Mouse (Mus musculus) bone marrow macrophage, adult 2 months (primary cell): ENCODE measurements at regions not wholly inside any gene's neighbourhood (a gene's known extent, or its start where the extent isn't known, plus 50 kb on each side); places are given as distances from the start of the nearest gene placed in this dataset.

Experiments
- CTCF ChIP-seq: IDR thresholded peaks from 2 replicates; pipeline ENCODE4 v1.5.1; 2012; ENCODE audit warnings: low read depth, mild to moderate bottlenecking, low read length, moderate library complexity
- POLR2A ChIP-seq: IDR thresholded peaks from 2 replicates; pipeline ENCODE4 v1.6.1; 2012; ENCODE audit warnings: mild to moderate bottlenecking, low read depth, low read length, borderline replicate concordance

- TF ChIP-seq CTCF = no peak
- no peak for TF ChIP-seq POLR2A
Measured at GRCm38 (mm10) chr2:75775217-75775616, 56.8 kb upstream of the Agps start.
